Mouse (Mus musculus) forebrain, postnatal 0 days (tissue): ENCODE data around the gene Fam166a. TPM values are rescaled to one million over a fixed set of nuclear protein-coding genes. Genes with fewer than 3 reads are reported as not detected.

Experiments
- ATAC-seq: fragments of 200-750 bp; cut with Nextera tagmentation; 2 replicates; pipeline ENCODE4 v1.8.0; 2017; ENCODE audit warnings: mild to moderate bottlenecking, moderate library complexity
- DNase-seq: peaks from one replicate; pipeline ENCODE4 v3.0.0-alpha.2; 2015
- H3K27ac ChIP-seq: fragments of 300-500 bp; sonication (generic); 2 replicates; pipeline ENCODE4 v1.5.1; 2014; ENCODE audit warnings: low read depth, mild to moderate bottlenecking, antibody characterized with exemption, low read length, moderate library complexity, mixed read lengths
- H3K27me3 ChIP-seq: fragments of 300-500 bp; sonication (generic); 2 replicates; pipeline ENCODE4 v1.6.1; 2014; ENCODE audit warnings: mild to moderate bottlenecking, low read length, mixed read lengths; ENCODE audit not compliant: insufficient read depth
- H3K36me3 ChIP-seq: fragments of 300-500 bp; sonication (generic); 2 replicates; pipeline ENCODE4 v1.6.1; 2014; ENCODE audit warnings: mild to moderate bottlenecking, moderate library complexity; ENCODE audit not compliant: insufficient read depth
- H3K4me1 ChIP-seq: fragments of 300-500 bp; sonication (generic); 2 replicates; pipeline ENCODE4 v1.6.1; 2014; ENCODE audit warnings: antibody characterized with exemption; ENCODE audit not compliant: insufficient read depth
- H3K4me2 ChIP-seq: fragments of 300-500 bp; sonication (generic); 2 replicates; pipeline ENCODE4 v1.6.1; 2014; ENCODE audit warnings: low read depth, mild to moderate bottlenecking, moderate library complexity
- H3K4me3 ChIP-seq: fragments of 300-500 bp; sonication (generic); 2 replicates; pipeline ENCODE4 v1.5.1; 2014; ENCODE audit warnings: low read depth, low read length, mixed read lengths
- H3K9ac ChIP-seq: fragments of 300-500 bp; sonication (generic); 2 replicates; pipeline ENCODE4 v1.6.1; 2014; ENCODE audit warnings: mild to moderate bottlenecking
- H3K9me3 ChIP-seq: fragments of 300-500 bp; sonication (generic); 2 replicates; pipeline ENCODE4 v1.6.1; 2016; ENCODE audit warnings: low read length
- CTCF ChIP-seq: sonication (generic); IDR thresholded peaks from 2 replicates; pipeline ENCODE4 v1.5.1; 2016; ENCODE audit warnings: antibody characterized with exemption, control low read depth, low read depth
- WGBS: fragments of 180-500 bp; shearing (Covaris S2); extraction: QIAGEN DNeasy Blood & Tissue Kit; methylation state at CpG from one replicate; pipeline ENCODE4 v1.1.7; 2014; 5-methylcytosine and 5-hydroxymethylcytosine counted together
- polyA plus RNA-seq: library from polyadenylated mRNA; unstranded; fragments of >200 nt; fragmentation: Nextera tagmentation; extraction: Ambion mirVana; gene quantifications from 2 replicates; pipeline ENCODE4 v1.2.1, GENCODE M21; 2015
- total RNA-seq: library from RNA; depleted of rRNA; stranded (reverse); fragments of >200 nt; gene quantifications from 2 replicates; pipeline ENCODE4 v1.2.3, GENCODE M21; 2014

Gene Fam166a
- total and polyA plus RNA-seq, 2 experiments from 2014 or later = not detected

DNA sequence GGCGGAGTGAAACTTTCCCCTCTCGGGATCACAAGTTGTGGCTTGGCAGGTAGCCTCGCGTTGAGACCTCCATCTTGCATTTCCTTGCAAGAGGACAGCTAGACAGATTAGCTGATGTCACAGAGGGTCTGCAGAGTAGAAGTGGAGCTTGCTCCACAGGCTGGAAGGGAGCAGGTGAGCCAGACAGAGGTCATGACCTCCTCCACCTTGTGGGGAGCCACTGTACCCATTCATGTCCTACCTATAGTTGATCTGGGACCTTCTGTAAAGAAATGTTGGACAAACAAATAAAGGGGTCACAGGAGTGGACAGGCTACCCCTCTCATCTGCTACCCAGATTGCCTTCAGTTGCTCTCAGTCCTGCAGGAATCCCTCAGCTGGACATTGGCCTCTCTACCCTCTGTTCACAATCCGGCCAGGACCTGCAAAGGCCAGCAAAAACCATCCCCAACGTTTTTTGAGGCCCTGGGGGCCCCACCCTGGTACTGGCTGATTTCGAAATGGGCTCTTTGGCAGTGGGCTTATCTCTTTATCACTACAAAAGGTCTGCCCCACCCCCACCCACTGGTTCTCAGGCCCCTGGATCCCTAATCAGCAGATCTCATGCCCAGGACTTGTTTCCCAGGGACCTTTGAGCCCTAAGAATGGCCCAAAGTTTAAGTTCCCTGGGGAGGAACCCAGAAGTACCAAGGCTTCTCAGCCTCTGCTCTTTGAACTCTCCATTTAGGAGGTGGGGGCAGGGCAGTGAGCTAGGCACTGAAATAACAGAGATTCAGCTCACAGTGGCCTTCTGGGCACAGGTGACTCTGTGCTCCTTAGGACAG is 43.5 kb upstream of the Fam166a start:
- H3K9ac ChIP-seq = no peak overlapping the region
- WGBS = 63% methylated on average over 7 of the region's 7 CpGs
- H3K36me3 ChIP-seq = no peaks in the 10 kb centered on the region
- no peak overlapping the region for H3K4me3 ChIP-seq
- H3K27me3 ChIP-seq = no peaks in the 10 kb centered on the region
- H3K27ac ChIP-seq = no peak overlapping the region
- no peak overlapping the region for H3K4me2 ChIP-seq
- H3K4me1 ChIP-seq = peaks cover 2% of the 10 kb centered on the region; the same call in 1 of the 2 replicates
- no peaks in the 10 kb centered on the region for H3K9me3 ChIP-seq
- no peak for ATAC-seq
- DNase-seq = no peak
- TF ChIP-seq CTCF = no peak

GRCm38 (mm10) chr2:25175690-25176078 is 42.9 kb upstream of the Fam166a start:
- no peak overlapping the region for H3K27ac ChIP-seq
- H3K4me2 ChIP-seq = no peak overlapping the region
- H3K9me3 ChIP-seq = no peaks in the 10 kb centered on the region
- H3K9ac ChIP-seq = no peak overlapping the region
- H3K4me3 ChIP-seq = no peak overlapping the region
- H3K27me3 ChIP-seq = no peaks in the 10 kb centered on the region
- ATAC-seq = no peak
- no peaks in the 10 kb centered on the region for H3K36me3 ChIP-seq
- WGBS = 74% methylated on average over 4 of the region's 4 CpGs
- DNase-seq = no peak
- peaks cover 2% of the 10 kb centered on the region; the same call in 1 of the 2 replicates for H3K4me1 ChIP-seq
- no peak for TF ChIP-seq CTCF

DNA sequence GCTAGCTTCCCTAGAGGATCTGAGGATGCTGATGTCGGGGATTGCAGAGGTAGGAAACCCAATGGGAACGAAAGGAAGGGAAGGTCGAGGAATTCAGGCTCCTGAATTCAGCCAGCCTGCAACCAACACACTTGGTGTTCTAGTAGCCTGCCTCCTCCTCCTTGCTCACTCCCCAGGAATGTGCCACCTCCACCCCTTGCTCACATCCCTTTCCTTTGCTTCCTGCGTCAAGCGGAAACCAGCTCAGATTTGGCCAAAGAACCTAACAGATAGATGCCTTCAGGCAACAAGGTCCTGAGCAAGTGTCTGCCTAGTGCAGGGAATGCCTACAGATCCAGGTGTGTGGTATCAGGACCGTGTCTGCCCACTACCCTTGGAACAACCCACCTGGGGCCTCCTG is 42.0 kb upstream of the Fam166a start:
- no peak for TF ChIP-seq CTCF
- DNase-seq = no peak
- H3K27ac ChIP-seq = no peak overlapping the region
- 66% methylated on average over 6 of the region's 6 CpGs for WGBS
- no peaks in the 10 kb centered on the region for H3K36me3 ChIP-seq
- no peaks in the 10 kb centered on the region for H3K27me3 ChIP-seq
- no peak overlapping the region for H3K9ac ChIP-seq
- peaks cover 2% of the 10 kb centered on the region; the same call in 1 of the 2 replicates for H3K4me1 ChIP-seq
- H3K4me3 ChIP-seq = no peak overlapping the region
- no peak for ATAC-seq
- no peaks in the 10 kb centered on the region for H3K9me3 ChIP-seq
- no peak overlapping the region for H3K4me2 ChIP-seq

GRCm38 (mm10) chr2:25177076-25177475 is 41.5 kb upstream of the Fam166a start:
- Histone ChIP-seq H3K27ac (peak overlapping the region; percentile 70), H3K9me3 (no peaks in the 10 kb centered on the region), H3K4me2 (peak overlapping the region; percentile 9; the same call in 1 of the 2 replicates), H3K4me1 (peaks cover 6% of the 10 kb centered on the region; the same call in 1 of the 2 replicates), H3K4me3 (no peak overlapping the region), H3K27me3 (no peaks in the 10 kb centered on the region), H3K36me3 (no peaks in the 10 kb centered on the region), H3K9ac (peak overlapping the region; percentile 15; the same call in 1 of the 2 replicates)
- ATAC-seq (no peak), DNase-seq (no peak)
- 21% methylated on average over 4 of the region's 4 CpGs for WGBS
- no peak for TF ChIP-seq CTCF

DNA sequence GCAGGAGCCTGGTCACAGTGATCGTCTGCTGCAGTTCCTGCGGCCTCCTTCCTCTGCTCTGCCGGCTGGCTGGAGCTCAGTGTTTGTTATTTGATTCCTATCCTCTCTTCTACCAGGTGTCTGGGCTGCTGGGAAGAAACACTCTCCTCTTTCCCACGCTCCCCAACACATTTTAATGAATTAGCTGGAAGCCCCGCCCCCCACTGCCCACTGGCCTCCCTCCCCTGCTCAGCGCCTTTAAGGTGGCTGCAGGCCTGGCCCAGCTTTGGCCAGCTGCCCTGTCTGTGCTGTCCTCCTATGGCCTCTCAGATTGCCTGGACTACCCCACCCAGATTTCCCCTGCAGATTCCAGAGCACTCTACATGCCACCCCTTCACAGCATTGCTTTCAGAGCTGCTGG is 40.9 kb upstream of the Fam166a start:
- no peak for TF ChIP-seq CTCF
- Histone ChIP-seq H3K27ac (peak overlapping the region; percentile 78), H3K36me3 (no peaks in the 10 kb centered on the region), H3K9me3 (no peaks in the 10 kb centered on the region), H3K4me1 (peaks cover 10% of the 10 kb centered on the region; the same call in 1 of the 2 replicates), H3K27me3 (no peaks in the 10 kb centered on the region), H3K4me3 (no peak overlapping the region), H3K4me2 (0 out of 2 replicates have a peak overlapping the region, but pooled peaks have one; percentile 13), H3K9ac (peak overlapping the region; percentile 15; the same call in 1 of the 2 replicates)
- ATAC-seq = peak; percentile 13
- DNase-seq = peak; percentile 57
- 11% methylated on average over 6 of the region's 6 CpGs for WGBS

- Histone ChIP-seq H3K9me3 (no peaks in the 10 kb centered on the region), H3K4me2 (0 out of 2 replicates have a peak overlapping the region, but pooled peaks have one; percentile 13), H3K27ac (peak overlapping the region; percentile 78), H3K4me3 (no peak overlapping the region), H3K9ac (peak overlapping the region; percentile 14; the same call in 1 of the 2 replicates), H3K36me3 (no peaks in the 10 kb centered on the region), H3K4me1 (peaks cover 10% of the 10 kb centered on the region; the same call in 1 of the 2 replicates), H3K27me3 (no peaks in the 10 kb centered on the region)
- ATAC-seq (peak; percentile 18), DNase-seq (no peak)
- no peak for TF ChIP-seq CTCF
- 18% methylated on average over 10 of the region's 10 CpGs for WGBS
Measured at GRCm38 (mm10) chr2:25178285-25178972, 40.1 kb upstream of the Fam166a start.
